Mouse (Mus musculus): ENCODE measurements around the gene Ccdc126.

Gene Ccdc126

GRCm38 (mm10) chr6:49343737-49344469 is 24.8 kb downstream of the Ccdc126 start:
- in situ Hi-C loops (cut with MboI, MseI): no loop called here

- in situ Hi-C loops (cut with MboI, MseI): no loop called here
Observed at GRCm38 (mm10) chr6:49349826-49350225, 30.8 kb downstream of the Ccdc126 start.

- in situ Hi-C loops (cut with MboI, MseI): no loop called here
Observed at GRCm38 (mm10) chr6:49354613-49355012, 35.5 kb downstream of the Ccdc126 start.

- in situ Hi-C loops (cut with MboI, MseI): no loop called here
Observed at GRCm38 (mm10) chr6:49355171-49355570, 36.1 kb downstream of the Ccdc126 start.

GRCm38 (mm10) chr6:49360420-49360819 is 41.3 kb downstream of the Ccdc126 start:
- in situ Hi-C loops (cut with MboI, MseI): no loop called here

- in situ Hi-C loops (cut with MboI, MseI): no loop called here
Observed at GRCm38 (mm10) chr6:49367159-49368054, 48.3 kb downstream of the Ccdc126 start, which contains the start of gene Fam221a. Gene Fam221a, plus strand, starts transcription at chr6:49367739.

- in situ Hi-C loops (cut with MboI, MseI): no loop called here
Observed at GRCm38 (mm10) chr6:49368212-49368611, 49.1 kb downstream of the Ccdc126 start.

GRCm38 (mm10) chr6:49372705-49373104 is 53.6 kb downstream of the Ccdc126 start:
- in situ Hi-C loops (cut with MboI, MseI): no loop called here

GRCm38 (mm10) chr6:49373943-49374342 is 54.9 kb downstream of the Ccdc126 start:
- in situ Hi-C loops (cut with MboI, MseI): no loop called here

- in situ Hi-C loops (cut with MboI, MseI): no loop called here
Observed at GRCm38 (mm10) chr6:49378328-49378727, 59.3 kb downstream of the Ccdc126 start.

Data from T-helper 2 cell (primary cell).